Mouse (Mus musculus) testis, postnatal 10 days (tissue): ENCODE results near the gene Atp7b.

Experiments
- DNase-seq: peaks from one replicate; pipeline ENCODE4 v3.0.0; 2021; ENCODE audit warnings: low spot score

The Atp7b gene

GRCm38 (mm10) chr8:22059821-22060445 is at the start of gene Atp7b:
TSS of gene Atp7b (minus strand) at chr8:22060305.
- no peak for DNase-seq

GRCm38 (mm10) chr8:22107020-22107419 is 46.9 kb upstream of the Atp7b start:
- DNase-seq, result peak; percentile 1

GRCm38 (mm10) chr8:22091568-22091967 is 31.5 kb upstream of the Atp7b start:
- no peak for DNase-seq

- DNase-seq, result no peak
These were observed 29.1 kb upstream of the Atp7b start for GRCm38 (mm10) chr8:22089226-22089625.

GRCm38 (mm10) chr8:22079313-22080007 is 19.4 kb upstream of the Atp7b start:
- DNase-seq, result no peak

- no peak for DNase-seq
These were observed 1.0 kb upstream of the Atp7b start for GRCm38 (mm10) chr8:22061126-22061525.

- peak; percentile 98 for DNase-seq
These were observed 363 bp upstream of the Atp7b start, which contains the start of gene Alg11 for GRCm38 (mm10) chr8:22060446-22060889. TSS of gene Alg11 (plus strand) at chr8:22060721.

- no peak for DNase-seq
These were observed 859 bp downstream of the Atp7b start for GRCm38 (mm10) chr8:22059153-22059738.

- no peak for DNase-seq
These were observed 1.7 kb downstream of the Atp7b start for GRCm38 (mm10) chr8:22058368-22058767.

- no peak for DNase-seq
These were observed 3.3 kb downstream of the Atp7b start for GRCm38 (mm10) chr8:22056850-22057249.

- no peak for DNase-seq
These were observed 4.6 kb downstream of the Atp7b start for GRCm38 (mm10) chr8:22055492-22055877.

- DNase-seq, result no peak
These were observed 5.2 kb downstream of the Atp7b start for GRCm38 (mm10) chr8:22054674-22055491.

- DNase-seq, result peak; percentile 80
These were observed 12.2 kb downstream of the Atp7b start for GRCm38 (mm10) chr8:22047699-22048464.

GRCm38 (mm10) chr8:22043706-22044105 is 16.4 kb downstream of the Atp7b start:
- DNase-seq, result no peak

- no peak for DNase-seq
These were observed 17.6 kb downstream of the Atp7b start for GRCm38 (mm10) chr8:22042515-22042914.

GRCm38 (mm10) chr8:22040153-22040509 is 20.0 kb downstream of the Atp7b start:
- DNase-seq, result no peak

- no peak for DNase-seq
These were observed 20.5 kb downstream of the Atp7b start for GRCm38 (mm10) chr8:22039468-22040152.

GRCm38 (mm10) chr8:22037022-22037421 is 23.1 kb downstream of the Atp7b start:
- DNase-seq, result no peak

GRCm38 (mm10) chr8:22036137-22036536 is 24.0 kb downstream of the Atp7b start:
- DNase-seq, result no peak

GRCm38 (mm10) chr8:22030990-22031389 is 29.1 kb downstream of the Atp7b start:
- no peak for DNase-seq

GRCm38 (mm10) chr8:22028973-22029372 is 31.1 kb downstream of the Atp7b start:
- DNase-seq, result no peak
